Mouse (Mus musculus): ENCODE measurements around the gene Ada.
A peak's percentile ranks its signal among the peaks of the same experiment; 100 is the strongest.

The Ada gene

DNA sequence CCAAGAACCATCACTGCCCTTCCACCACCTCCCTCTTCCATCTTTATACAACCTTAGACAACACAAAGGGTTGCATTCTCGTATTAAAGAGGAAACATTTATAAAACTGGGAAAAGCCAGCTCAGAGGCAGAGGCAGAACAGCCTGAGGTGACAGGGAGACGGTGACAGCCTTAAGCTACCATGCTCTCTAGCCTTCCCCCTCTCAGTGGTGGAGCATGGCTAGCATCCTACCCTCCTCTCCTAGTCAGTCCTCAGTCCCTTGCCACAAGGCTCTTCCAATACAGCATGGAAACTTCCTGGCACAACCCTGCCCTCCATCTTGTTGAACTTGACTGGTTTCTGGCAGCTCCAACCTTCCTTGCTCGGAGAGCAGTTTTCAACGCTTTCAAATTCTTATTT, 21.7 kb downstream of the Ada start:
- no peak for DNase-seq

DNA sequence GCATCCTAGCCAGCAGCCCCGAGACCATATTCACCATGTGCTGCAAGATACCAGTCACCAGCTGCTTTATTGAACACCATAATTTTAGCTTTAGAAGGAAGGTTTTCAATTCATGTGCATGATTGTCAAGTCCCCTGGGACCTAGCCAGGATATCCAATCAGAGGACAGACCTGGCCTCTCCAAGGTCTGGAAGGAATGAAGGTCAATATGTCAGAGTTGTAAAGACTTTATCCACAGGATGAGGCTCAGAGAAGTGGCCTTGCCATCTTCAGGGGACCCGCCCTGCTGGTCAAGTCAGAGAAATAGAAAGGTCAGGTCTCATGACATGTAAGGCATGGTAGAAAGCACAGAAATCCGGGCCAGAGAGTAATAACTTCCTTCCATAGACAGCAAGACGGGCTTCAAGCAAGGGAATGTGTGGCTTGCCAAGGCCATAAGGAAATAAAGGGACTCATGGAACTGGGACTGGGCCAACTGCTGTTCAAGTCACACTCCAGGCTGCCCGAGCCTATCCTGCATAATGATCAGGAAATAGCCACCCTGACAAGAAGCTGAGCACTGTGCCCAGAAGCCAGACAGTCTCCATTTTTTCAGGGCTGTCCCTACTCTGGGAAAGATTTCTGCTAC, 23.2 kb downstream of the Ada start:
- DNase-seq, result no peak

DNA sequence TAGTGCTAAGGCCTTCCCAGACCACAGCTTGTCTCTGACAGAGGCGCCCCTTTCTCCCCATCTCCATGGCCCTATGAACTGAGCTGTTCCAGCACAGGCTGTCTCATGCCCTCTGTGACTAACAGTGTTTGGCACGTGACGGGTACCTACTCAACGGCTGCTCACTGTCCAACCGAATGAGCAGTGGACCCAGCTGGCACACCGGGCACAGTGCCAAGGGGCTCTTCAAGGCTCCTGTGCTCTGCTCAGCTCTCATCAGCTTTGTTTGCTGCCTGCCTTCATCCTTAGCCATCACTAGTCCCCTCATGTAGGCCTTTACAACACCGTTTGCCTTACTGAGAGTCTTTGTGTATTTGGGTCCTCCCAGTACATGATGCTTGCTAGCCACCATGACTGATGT, 27.5 kb downstream of the Ada start:
- peak; percentile 91 for DNase-seq

DNA sequence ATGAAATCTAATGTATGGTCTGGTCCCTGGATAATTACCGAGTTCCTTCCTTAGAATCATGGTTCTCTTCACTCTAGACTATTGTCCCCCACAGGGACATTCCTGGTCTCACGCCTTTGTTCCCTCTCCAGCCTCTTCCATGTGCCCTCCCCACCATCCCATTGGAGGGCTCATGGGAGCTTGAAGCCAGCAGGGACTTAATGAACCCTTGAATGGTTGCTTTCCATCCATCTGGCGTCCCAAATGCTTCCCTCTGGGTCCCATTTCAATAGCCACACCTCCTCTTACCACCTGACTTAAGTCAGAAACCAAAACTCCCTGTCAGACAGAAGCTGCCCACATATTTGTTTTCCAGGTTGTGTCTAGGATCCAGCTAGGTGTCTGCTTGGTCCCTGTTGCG, 30.4 kb downstream of the Ada start:
- no peak for DNase-seq

DNA sequence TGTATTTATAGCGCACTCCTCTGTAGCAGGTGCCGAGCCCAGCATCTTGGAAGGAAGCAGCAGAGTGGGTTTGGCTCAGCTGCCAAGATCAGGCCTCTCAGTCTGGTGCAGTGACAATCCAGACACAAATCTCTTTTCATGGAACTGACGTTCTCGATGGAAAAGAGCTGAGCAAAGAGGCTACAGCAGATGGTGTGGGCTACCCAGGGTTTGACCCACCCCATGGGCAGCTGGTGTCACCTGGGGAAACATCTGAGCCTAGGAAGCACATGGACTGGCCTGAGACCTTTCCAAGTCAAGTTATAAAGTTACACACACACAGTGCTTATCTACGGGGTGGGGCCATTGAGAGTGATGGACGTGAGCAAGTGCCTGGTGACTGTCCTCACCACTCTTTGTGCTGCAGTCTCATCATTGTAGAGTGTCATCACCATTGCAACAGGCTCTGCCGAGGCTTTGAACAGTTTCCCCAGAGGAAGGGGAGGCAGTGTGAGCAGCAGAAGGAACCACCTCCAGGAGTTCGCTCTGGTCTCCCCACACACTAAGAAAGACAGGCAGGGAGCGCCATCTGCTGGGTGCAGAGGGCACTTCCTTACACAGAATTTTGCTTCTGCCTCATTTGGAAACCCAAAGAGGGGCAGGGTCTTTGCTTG, 31.0 kb downstream of the Ada start:
- DNase-seq, result peak; percentile 87

DNA sequence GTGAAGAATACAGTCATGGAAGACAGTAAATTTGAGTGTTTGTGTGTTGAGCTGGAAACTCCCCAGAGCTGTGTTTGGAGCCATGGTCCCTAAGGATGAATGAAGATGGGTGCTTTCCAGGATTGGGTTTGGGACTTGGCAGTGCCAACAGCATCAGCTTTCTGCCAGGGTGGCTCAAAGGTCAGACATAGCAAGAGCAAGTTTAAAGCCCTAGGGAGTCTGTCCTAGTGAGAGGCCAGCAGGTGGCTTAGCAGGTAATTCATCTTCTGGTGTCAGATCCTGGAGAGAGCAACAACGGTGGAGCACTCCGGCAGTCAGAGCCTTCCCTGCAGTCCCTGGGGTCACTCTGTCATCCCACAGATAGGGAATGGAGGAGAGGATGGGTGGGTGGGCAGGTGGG, 31.5 kb downstream of the Ada start:
- no peak for DNase-seq

DNA sequence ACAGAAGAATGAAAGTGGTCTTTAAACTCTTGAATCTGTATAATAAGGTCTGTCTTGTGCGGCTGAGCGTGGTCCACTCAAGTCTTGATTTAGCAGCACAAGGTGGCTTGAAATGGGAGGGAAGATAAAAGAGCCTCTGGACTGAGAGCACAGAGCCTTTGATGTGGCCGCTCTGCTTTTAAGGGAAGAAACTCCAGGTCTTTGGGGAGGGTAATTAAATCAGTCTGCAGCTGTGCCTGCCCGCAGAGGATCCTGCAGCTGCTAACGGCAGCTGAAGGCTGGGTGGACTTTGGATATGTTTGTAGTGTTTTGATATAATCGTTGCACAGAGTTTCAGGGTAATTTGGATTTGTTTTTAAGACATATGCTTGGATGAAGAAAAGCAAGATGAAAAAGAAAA, 33.2 kb downstream of the Ada start:
- no peak for DNase-seq

DNA sequence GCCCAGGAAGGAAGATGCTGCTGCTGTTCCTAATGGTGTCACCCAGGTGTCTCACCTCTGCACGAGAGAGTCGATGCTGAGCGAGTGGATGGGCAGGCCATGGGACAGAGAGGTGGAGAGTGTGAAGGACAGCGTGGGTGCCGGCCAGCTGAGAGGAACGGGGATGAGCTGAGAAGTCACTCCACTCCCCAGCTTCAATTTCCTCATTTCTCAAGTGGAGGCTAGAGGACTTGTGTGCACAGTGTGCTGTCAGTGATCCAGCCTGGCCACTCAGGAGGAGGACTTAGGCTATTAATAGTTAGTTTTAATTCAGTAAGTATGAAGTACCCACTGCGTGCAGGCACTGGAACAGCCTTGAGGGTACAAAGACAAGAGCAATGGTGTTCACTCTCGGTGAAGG, 33.6 kb downstream of the Ada start:
- DNase-seq, result no peak

DNA sequence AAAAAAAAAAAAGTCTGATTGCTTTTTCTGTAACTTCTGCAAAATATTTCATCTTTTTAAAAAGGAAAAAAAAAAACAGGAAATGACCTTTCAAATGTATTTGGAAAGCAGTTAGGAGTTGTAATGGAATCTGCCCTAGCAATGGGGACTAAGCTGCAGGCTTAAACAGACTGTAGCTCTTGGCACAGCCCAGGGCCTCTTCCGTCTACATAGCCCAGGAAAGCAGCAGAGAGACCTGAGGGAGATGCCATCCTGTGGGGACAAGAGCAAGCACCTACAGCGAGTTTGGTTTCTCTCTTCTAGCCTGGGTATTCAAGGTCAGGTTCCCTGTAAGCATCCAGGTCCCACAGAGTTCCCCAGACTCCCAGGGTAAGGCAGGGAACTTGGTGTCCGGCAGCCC, 36.7 kb downstream of the Ada start:
- DNase-seq, result no peak

DNA sequence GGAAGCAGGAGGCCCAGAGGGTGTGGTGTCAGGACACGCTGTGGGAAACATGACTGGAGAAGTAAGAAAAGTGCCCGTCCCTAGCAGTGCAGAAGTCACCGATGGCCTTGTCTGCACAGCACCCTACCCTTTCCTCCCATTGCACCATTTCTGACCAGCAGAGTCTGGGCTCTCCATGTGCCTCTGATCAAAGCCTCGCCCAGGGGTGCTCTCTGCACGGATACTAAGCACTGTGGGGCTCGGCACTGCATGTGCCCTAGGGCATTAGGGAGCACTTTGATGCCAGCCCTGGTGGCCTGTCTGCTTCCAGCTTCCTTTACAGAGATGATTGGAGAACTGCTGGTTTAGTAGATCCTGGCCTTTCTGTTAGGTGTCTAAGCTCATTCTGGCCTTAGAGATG, 37.2 kb downstream of the Ada start:
- DNase-seq, result no peak

DNA sequence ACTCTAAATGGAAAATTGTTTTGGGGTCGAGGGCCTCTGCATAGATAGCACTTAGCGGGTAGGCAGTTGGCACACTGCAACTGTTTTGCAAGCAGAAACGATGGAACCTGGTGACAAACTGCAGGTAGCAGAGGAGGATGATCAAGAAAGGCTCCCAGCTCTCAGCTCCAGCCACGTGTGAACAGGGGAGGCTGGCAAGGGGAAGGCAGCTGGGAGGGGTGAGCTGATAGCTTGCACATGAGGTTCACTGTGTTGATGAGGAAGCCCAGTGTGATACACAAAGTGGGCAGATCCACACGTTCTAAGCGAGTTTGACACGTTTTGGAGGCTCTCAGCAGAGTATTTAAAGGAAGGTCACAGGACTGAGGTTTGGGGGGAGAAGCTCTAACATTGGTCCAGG, 37.6 kb downstream of the Ada start:
- no peak for DNase-seq

DNA sequence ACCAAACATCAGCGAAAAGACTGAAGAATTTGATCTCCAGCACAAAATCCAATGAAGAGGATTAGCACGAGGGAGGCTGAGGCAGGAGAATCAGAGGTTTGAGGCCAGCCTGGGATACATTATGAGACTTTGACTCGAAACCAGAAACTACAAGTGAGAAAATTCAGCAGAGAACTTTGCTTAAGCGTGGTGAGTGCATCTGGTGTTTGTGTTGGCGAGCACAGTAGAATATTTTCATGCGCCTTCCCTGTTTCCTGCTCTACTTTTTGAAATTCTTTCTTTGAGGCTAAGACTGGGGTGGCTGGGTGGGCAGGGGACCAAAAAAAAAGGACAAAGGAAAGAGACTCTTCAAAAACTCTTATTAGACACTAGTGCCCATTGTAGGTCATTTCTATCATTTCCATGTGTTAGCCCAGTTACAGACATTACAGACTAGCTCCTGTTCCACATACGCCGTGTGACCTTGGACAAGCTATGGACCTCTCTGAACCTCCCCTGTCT, 38.6 kb downstream of the Ada start:
- DNase-seq, result no peak

DNA sequence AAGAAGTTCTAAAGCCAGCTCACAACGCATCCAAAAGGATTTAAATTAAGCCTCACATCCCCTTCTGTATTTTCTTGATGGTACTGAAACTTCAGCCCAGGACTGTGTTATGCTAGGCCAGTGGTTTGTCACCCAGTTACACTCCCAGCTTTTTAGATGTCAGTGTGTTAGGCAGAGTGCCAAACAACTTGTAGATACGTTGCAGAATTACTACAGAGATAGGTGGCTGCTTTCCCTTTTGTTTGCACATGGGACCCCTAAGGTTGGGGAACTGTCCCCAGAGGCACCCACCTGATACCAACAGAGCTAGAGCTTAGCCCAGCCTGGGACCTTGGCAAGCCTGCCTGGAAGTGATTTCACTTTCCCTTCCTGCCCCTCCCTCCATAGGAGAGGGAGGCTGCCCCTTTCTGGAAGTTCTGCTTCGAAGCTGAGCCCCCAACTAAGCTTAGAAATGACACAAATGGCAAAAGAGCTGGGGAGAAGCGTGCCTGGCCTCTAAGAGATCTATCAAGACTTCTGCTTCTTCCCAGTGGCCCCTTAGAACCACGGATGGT, 39.4 kb downstream of the Ada start:
- DNase-seq, result no peak

DNA sequence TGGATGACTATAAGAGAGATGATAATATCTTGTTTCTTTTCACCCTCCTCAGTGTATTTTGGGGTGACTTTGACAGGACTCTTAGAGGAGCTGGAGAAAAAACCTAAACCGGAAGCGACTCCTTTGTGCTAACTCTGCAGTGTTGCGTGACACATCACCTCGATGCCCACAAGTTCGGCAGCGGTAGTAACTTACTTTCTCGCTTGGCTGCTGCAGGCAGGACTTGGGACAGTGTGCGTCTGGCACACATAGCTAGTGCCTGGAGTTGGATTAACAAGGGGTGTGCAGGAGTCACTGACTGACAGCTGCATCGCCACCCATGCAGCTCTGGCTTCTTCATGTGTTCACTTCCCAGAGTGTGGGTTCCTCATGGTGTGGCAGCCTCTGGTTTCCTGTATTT, 40.0 kb downstream of the Ada start:
- DNase-seq, result no peak

DNA sequence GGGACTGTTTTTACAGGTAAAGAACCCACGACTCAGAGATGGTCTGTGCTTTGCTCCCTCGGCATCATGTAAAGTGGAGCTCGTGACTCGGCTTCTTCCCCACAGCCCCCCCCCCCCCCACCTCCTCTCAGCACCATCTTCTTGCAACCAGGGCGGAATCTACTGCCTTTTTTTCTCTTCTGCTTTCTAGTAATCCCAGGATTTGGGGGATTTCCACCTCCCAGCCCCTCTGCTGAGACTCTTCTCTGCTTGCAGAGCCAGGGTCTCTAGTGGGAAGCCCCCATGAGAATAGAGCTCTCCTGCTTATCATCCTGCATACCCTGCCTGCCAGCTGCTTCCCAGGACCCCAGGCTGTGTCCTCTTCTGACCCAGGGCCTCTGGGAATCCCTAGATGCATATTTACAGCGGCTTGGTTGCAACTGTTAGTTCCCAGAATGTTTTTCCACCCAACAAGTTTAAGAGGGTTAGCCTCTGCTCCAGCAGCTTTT, 41.2 kb downstream of the Ada start:
- no peak for DNase-seq

DNA sequence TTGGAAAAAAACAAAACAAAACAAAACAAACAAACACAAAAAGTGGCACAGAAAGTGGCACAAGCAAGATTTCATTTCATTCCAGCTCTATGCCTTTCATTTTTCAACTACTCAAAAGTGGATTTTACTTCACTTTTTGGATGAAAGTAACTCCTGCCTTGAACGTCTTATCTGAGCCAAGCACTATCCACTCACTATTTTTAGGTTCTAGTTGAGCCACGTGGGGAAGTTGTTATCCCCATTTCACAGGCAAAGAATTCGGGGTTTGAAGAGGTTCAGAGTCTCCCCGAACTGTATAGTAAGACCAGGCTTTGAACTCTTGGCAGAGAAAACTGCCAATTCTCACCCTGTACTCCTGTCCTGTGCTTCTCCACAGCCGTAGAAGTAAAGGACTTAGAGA, 41.7 kb downstream of the Ada start:
- no peak for DNase-seq

DNA sequence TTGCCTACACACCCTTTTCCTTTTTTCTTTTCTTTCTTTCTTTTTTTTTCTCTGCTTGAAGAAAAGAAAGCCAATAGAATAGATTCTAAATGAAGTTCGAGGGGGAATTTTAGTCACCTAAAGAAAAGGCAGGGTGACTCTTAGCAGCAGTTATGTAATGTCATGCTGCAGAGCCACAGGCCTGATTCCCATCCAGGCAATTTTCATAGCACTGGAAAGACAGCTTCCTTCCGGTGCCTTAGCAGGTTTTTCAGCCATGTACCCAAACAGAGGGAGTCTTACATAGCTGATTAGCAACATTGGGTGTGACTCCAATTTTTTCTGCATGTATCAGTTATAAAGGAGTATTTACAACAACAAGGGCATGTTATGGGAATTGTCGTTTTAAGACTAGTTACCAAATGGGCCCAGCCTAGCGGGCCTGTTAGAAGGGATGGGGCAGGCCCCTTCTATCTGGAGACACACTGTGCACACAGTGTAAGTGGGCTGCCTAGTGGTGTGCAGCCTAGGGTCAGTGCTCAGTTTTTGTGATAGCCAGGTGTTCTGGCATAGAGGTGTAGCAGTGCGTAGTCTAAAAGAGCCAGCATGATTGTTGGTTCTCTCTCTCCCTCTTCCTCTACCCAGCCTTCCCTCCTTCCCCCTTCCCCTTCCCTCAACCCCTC, 46.3 kb downstream of the Ada start:
- no peak for DNase-seq

DNA sequence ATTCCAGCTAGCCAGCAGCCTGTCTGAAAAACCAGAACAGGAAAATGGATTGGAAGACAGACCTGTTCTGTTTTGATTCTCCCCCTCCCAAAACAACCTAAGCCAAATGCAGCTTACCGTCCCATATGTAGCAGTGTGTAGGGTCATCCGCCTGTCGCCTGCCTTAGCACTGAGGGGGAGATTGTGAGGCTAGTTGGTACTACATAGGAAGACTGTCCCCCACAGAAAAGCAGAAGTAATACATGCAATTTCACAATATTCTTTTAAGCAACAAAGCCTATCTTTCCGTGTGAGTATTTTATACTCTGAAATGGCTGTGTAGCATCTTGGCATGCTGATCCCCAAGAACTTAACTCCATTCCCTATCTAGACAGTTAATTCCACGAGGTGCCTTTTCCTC, 47.1 kb downstream of the Ada start:
- DNase-seq, result no peak

DNA sequence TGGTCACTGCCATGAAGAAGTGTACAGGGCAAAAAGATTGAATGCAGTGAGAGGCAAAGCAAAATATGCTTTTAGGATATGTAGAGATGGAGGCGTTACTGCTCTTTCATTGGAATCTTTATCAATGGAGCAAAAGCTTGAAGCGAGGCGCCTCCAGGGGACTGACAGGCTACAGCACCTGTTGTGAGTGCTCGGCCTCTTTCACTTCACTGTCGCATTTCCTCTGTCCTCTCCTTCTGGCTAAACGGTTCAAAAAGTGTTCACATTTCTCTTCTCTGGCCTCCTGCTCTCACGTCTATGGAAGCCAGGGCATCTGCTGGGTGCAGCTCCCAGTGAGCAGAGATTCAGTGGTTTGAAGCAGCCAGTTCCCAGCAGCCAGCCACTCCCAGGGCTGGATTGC, 47.6 kb downstream of the Ada start:
- DNase-seq, result no peak

DNA sequence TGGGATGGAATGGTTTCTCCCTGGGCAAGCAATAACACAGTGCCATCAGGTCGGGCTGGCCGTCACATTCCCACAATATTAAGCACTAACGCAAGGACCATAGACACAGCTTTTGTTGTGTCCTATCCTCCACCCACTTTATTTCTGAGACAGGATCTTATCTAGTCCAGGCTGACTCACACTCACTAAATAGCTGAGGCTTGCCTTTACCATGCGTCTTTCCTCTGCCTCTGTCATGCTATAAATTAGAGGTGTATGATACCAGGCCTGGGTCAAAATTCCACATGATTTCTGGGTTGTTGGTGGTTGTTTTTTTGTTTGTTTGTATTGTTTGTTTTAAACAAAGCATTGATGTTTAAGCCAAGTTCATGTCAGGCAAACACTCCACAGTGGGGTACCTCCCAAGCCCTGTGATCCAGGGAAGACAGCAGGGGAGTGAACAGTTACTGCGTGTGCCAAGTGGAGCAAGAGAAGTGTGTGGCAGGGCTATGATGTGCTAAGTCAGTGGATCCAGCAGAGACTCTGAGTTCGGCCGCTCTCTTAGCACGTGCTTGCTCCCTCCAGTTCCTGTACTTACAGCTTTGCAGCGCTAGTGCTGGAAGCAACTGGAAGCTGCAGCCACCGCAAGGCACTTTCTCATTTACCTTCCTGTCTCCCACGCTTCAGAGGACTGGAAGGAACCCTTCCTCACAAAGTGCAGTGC, 50.8 kb downstream of the Ada start:
- DNase-seq, result no peak

DNA sequence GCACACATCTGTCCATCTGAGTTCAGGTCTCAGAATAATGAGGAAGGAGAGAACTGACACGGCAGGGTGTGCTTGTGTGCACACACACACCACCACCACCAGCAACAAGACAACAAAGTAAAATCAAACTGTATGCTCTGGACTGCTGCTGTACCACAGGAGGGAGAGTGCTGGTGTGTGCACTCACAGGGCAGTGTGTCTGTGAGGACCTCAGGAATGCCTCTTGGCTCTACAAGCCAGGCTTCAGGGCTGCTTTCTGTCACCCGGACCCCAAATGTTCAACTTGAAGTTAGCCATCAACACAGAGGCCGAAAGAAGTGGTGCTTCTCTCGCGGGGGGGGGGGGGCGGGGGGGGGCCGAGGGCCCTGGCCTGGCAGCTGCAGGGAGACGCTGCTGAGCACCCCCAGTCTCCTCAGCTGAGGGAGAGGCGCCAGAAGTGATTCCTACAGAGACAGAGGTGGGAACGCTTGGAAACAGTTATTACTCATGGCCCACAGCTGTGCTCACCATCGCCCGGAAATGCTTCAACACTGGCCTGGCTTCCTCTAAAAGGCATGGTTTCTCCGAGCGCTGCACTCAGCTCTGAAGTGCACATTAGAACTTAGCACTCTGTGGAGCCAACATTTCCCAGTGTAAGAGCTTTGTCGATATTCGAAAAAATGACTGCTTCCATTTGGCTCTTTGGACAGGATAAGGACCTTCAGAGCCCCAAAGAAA, 52.1 kb downstream of the Ada start:
- DNase-seq, result no peak

DNA sequence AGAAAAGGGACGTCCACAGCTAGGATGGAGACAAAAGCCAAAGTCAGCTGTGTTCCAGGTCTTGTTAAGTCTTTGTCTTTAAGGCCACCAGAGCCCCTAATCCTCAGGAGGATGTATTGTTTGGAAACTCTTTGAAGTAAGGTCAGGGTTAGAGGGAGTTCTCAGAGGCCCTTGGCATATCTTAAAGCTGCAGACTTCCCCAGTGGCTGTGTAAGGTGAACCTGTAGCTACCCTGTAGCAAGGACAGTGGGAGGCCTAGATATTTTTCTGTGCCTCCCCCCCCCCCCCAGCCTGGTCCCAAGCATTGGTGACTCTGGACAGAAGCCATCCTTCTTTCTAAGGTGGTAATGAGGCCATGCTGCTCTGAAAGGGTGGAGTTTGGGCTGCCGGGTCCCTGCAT, 53.3 kb downstream of the Ada start:
- DNase-seq, result no peak

All from layer of hippocampus, adult 9-11 months (tissue).